ENCODE assay signal across 8 mouse cellular contexts in the genomic region with DNA sequence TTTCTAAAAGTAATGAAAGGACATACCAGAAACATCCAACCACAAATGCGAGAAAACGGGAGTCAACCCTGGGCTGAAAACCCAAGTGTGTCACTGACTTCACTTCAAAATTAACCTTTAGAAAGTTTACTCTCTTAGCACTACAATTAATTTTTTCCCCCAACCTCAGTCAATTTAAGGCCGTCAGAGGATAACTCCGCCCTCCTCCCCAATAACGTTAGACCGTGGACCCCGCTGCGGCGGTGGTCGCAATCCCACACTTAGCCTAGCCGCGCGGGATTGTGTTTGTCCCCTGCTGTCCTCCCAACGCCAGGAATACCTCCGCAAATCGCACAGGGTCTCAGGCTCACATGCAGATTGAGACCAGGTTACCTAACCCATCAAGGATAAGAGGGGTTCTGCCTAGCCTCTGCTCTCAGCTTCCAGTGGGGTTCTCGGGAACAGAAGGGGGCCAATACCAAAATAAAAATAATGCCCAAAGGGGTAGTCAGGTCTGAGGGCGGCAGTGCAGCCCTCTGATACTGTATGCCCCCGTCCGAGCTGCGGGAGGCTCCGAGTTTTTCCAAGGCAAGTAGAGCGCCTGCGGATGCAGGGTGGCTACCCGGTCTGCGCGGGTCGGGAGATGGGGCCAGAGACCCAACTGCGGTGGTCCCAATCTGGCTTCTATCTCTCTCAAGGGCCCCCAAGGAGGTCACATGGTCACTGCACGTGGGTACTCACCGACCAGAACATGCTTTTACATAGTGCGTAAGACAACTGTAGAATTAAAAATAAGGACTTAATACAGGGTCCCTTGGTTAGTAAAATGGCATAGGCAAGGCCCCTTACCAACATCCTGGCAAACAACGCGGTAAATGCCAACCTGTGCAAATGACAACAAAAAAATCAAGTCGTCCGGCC. TPM values are rescaled to one million over a fixed set of nuclear protein-coding genes. Genes with fewer than 3 reads are reported as not detected.
DNase-seq lines count a peak whose midpoint lies in the region; ATAC-seq and TF ChIP-seq lines count a peak whose summit lies in the region.
"Had no signal": no experiment of that assay in that cellular context is flagged by ENCODE, and none has a peak within 500 bp of the region (broad histone marks: within the 10 kb centered on the region; RNA-seq: fewer than 3 reads in every experiment).

No protein-coding gene starts in this region.

- 1% methylated on average over 36 of the region's 36 CpGs for WGBS in lung, embryonic 14.5 days
- 8% methylated on average over 36 of the region's 36 CpGs for WGBS in lung, adult 2 months
- 1% methylated on average over 36 of the region's 36 CpGs for WGBS in hindbrain, embryonic 13.5 days
- WGBS in liver, postnatal 0 days (ENCODE audit: insufficient replicate concordance): 2% methylated on average over 36 of the region's 36 CpGs

- H3K9ac ChIP-seq in lung, embryonic 14.5 days: peak overlapping the region; percentile 86
- peak overlapping the region; percentile 63 for H3K9ac ChIP-seq in hindbrain, embryonic 13.5 days
- no peak overlapping the region for H3K9ac ChIP-seq in liver, postnatal 0 days (replicated peaks)

- peaks cover 21% of the 10 kb centered on the region for H3K27me3 ChIP-seq in lung, embryonic 14.5 days (ENCODE audit: insufficient read depth, low read length)
- H3K27me3 ChIP-seq in hindbrain, embryonic 13.5 days: peaks cover 53% of the 10 kb centered on the region
- peaks cover 53% of the 10 kb centered on the region for H3K27me3 ChIP-seq in liver, postnatal 0 days (ENCODE audit: insufficient read depth, low read length)

- no peak for DNase-seq in lung, embryonic 14.5 days
- DNase-seq in lung, adult 2 months: no peak
- no peak for DNase-seq in liver, postnatal 0 days
- DNase-seq in yolk sac, embryonic 10.5 days (ENCODE audit: low spot score): peak; percentile 41
- no peak for DNase-seq in left cerebral cortex, postnatal 36 days (ENCODE audit: low spot score in 2 of 2)
- DNase-seq in spleen, postnatal 10 days (ENCODE audit: low spot score in 2 of 2): no peak
- DNase-seq: gastrocnemius, adult 2 months had no signal

- ATAC-seq in lung, embryonic 14.5 days (ENCODE audit: insufficient read depth): no peak; the same call in 1 of the 2 replicates
- no peak for ATAC-seq in hindbrain, embryonic 13.5 days (ENCODE audit: low FRiP score)
- ATAC-seq in liver, postnatal 0 days: no peak

- H3K36me3 ChIP-seq in lung, embryonic 14.5 days (ENCODE audit: insufficient read depth): no peaks in the 10 kb centered on the region
- H3K36me3 ChIP-seq in hindbrain, embryonic 13.5 days: no peaks in the 10 kb centered on the region
- no peaks in the 10 kb centered on the region for H3K36me3 ChIP-seq in liver, postnatal 0 days (replicated peaks; ENCODE audit: insufficient read depth, low read length)

- TF ChIP-seq CTCF in lung, embryonic 14.5 days (IDR thresholded peaks at IDR 0.05; ENCODE audit: low read depth): no peak
- no peak for TF ChIP-seq CTCF in lung, adult 2 months (IDR thresholded peaks at IDR 0.05; ENCODE audit: insufficient read depth, low read length)
- no peak for TF ChIP-seq CTCF in liver, postnatal 0 days (IDR thresholded peaks at IDR 0.05; ENCODE audit: low read depth)

- H3K4me3 ChIP-seq in lung, embryonic 14.5 days (ENCODE audit: low read depth, low read length): peak overlapping the region; percentile 71
- H3K4me3 ChIP-seq in lung, adult 2 months (replicated peaks; ENCODE audit: extremely low read depth, low read depth, low read length): no peak overlapping the region
- peak overlapping the region; percentile 65 for H3K4me3 ChIP-seq in hindbrain, embryonic 13.5 days
- H3K4me3 ChIP-seq in liver, postnatal 0 days (ENCODE audit: low read depth, low read length): peak overlapping the region; percentile 50; the same call in 1 of the 2 replicates
- H3K4me3 ChIP-seq: gastrocnemius, adult 2 months had no signal

- TF ChIP-seq POLR2A in lung, adult 2 months (IDR thresholded peaks at IDR 0.05; ENCODE audit: borderline replicate concordance, extremely low read depth, low read depth, low read length): no peak

- intact Hi-C loops in left cerebral cortex, postnatal 36 days (cut with DNase I): no loop called here

- H3K4me1 ChIP-seq in lung, embryonic 14.5 days (ENCODE audit: insufficient read depth): peaks cover 3% of the 10 kb centered on the region; the same call in 1 of the 2 replicates
- no peaks in the 10 kb centered on the region for H3K4me1 ChIP-seq in lung, adult 2 months (ENCODE audit: control insufficient read depth, insufficient read depth, low read length)
- H3K4me1 ChIP-seq in hindbrain, embryonic 13.5 days (replicated peaks): peaks cover 49% of the 10 kb centered on the region
- H3K4me1 ChIP-seq in liver, postnatal 0 days (ENCODE audit: insufficient read depth): 0 out of 2 replicates have a peak, but pooled peaks cover 2% of the 10 kb centered on the region

- no peaks in the 10 kb centered on the region for H3K9me3 ChIP-seq in lung, embryonic 14.5 days (ENCODE audit: low read depth, low read length)
- H3K9me3 ChIP-seq in hindbrain, embryonic 13.5 days: no peaks in the 10 kb centered on the region
- no peaks in the 10 kb centered on the region for H3K9me3 ChIP-seq in liver, postnatal 0 days (ENCODE audit: low read length)

- no peak for TF ChIP-seq EP300 in liver, postnatal 0 days (IDR thresholded peaks at IDR 0.05; ENCODE audit: low read depth)

- H3K4me2 ChIP-seq in lung, embryonic 14.5 days: peak overlapping the region; percentile 88
- peak overlapping the region; percentile 82 for H3K4me2 ChIP-seq in hindbrain, embryonic 13.5 days
- H3K4me2 ChIP-seq in liver, postnatal 0 days (ENCODE audit: low read depth, low read length): peak overlapping the region; percentile 81

- no peak overlapping the region for H3K27ac ChIP-seq in lung, embryonic 14.5 days (ENCODE audit: low read depth)
- H3K27ac ChIP-seq in hindbrain, embryonic 13.5 days: no peak overlapping the region
- H3K27ac ChIP-seq in liver, postnatal 0 days (ENCODE audit: low read depth): no peak overlapping the region
- H3K27ac ChIP-seq: gastrocnemius, adult 2 months had no signal

RNA-seq across cellular contexts. Expression of a gene that starts 3.1 kb away (rescaled TPM):
- 1.4 and 1.5 TPM in 2 replicates for polyA plus RNA-seq in lung, embryonic 14.5 days (2014; fragmentation: Nextera tagmentation; extraction: Ambion mirVana)
- polyA plus RNA-seq in lung, adult 2 months (2012; rRNA removed): 0.05 and 0.08 TPM in 2 replicates
- 0.50 and 0.53 TPM in 2 replicates for polyA plus RNA-seq in hindbrain, embryonic 13.5 days (2015; fragmentation: Nextera tagmentation; extraction: Ambion mirVana)
- polyA plus RNA-seq in liver, postnatal 0 days (2015; fragmentation: Nextera tagmentation; extraction: Ambion mirVana): 0.05 and 0.06 TPM in 2 replicates
- total RNA-seq in left cerebral cortex, postnatal 36 days (2021): under 1 TPM; 0.77 to 0.94 TPM
- total RNA-seq: gastrocnemius, adult 2 months had no signal

RNA-seq across cellular contexts. Expression of a gene that starts 45.5 kb away (rescaled TPM):
- 0.27 TPM in 1 of 2 replicates, not detected in the other for polyA plus RNA-seq in lung, embryonic 14.5 days (2014; fragmentation: Nextera tagmentation; extraction: Ambion mirVana)
- not detected in 2 replicates for polyA plus RNA-seq in lung, adult 2 months (2012; rRNA removed)
- polyA plus RNA-seq in hindbrain, embryonic 13.5 days (2015; fragmentation: Nextera tagmentation; extraction: Ambion mirVana): 0.32 and 0.35 TPM in 2 replicates
- polyA plus RNA-seq in liver, postnatal 0 days (2015; fragmentation: Nextera tagmentation; extraction: Ambion mirVana): not detected in 2 replicates
- total RNA-seq in left cerebral cortex, postnatal 36 days (2021): not detected
- total RNA-seq: gastrocnemius, adult 2 months had no signal

RNA-seq across cellular contexts. Expression of a gene that starts 56.3 kb away (rescaled TPM):
- not detected in 2 replicates for polyA plus RNA-seq in lung, embryonic 14.5 days (2014; fragmentation: Nextera tagmentation; extraction: Ambion mirVana)
- 0.69 and 0.75 TPM in 2 replicates for polyA plus RNA-seq in lung, adult 2 months (2012; rRNA removed)
- not detected in 2 replicates for polyA plus RNA-seq in hindbrain, embryonic 13.5 days (2015; fragmentation: Nextera tagmentation; extraction: Ambion mirVana)
- polyA plus RNA-seq in liver, postnatal 0 days (2015; fragmentation: Nextera tagmentation; extraction: Ambion mirVana): not detected in 2 replicates
- total RNA-seq in left cerebral cortex, postnatal 36 days (2021): not detected
- total RNA-seq: gastrocnemius, adult 2 months had no signal
